Mouse (Mus musculus) lung, postnatal 14 days (tissue): ENCODE measurements around the gene Ccdc141.
A peak's percentile ranks its signal among the peaks of the same experiment; 100 is the strongest.

ENCODE experiments used
- DNase-seq: peaks from one replicate; pipeline ENCODE4 v3.0.0; 2021

Ccdc141 gene

GRCm38 (mm10) chr2:77173366-77173765, 2.9 kb upstream of the Ccdc141 start:
- DNase-seq, result no peak

DNA sequence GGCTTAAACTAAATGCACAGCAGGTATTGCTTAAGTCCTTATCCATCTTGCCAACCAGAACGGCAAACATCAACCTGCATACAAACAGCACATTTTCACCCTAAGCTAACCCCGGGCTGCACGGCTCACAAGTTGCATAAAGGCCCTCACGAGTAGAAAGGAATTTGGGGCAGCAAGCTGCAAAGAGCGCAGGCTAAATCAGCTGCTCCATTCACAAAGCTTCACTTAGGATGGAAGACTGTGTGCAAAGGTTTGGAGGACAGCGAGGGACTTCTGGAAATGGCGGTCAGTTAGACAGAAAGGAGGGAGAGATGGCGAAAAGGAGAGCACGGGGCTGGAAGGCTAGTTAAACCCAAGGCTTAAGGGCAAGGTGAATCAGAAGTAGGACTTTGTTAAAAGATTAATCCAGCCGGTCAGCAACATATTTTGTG, 1.8 kb upstream of the Ccdc141 start:
- peak; percentile 23 for DNase-seq

DNA sequence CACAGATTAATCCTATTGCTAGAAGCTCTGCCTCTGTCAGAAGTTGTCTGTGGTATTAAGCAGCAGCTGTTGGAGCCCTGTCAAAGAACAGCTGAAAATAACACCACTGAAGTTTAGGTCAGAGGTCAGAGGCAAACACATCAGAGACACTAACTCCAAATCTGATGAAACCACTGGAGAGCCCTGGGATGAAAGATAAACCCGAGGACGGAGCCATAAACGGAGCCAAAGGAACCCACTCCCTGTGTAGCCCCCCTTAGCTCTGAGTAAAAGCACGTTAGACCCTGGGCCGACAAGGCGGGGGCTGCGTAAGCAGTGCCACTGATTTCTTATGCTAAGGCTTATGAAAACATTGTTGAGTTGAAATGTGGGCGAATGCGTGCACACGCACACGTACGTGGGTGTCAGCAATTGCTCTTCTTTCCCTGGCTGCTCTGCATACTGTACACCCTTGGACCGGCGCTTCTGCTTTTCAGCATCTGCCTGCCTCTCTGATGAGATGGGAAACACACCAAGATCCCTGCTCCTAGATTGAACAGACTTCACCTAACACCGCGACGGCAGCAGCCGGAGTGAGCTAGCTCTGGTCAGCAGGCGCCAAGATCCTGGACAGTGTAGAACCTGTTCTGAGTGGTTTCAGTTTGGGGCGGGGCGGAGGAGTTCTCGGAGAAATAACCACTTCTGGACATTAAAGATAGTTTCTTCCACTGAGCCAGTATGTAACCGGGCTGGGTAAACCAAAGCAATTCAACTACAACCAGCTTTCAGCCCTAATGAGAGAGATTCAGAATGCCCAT, 1.2 kb upstream of the Ccdc141 start:
- DNase-seq, result peak; percentile 55

- peak; percentile 56 for DNase-seq
Measured at GRCm38 (mm10) chr2:77169916-77170632, 362 bp downstream of the Ccdc141 start.

- no peak for DNase-seq
Measured at GRCm38 (mm10) chr2:77169218-77169617, 1.2 kb downstream of the Ccdc141 start.

GRCm38 (mm10) chr2:77168781-77169180, 1.7 kb downstream of the Ccdc141 start:
- no peak for DNase-seq

- no peak for DNase-seq
Measured at GRCm38 (mm10) chr2:77168081-77168685, 2.3 kb downstream of the Ccdc141 start.

DNA sequence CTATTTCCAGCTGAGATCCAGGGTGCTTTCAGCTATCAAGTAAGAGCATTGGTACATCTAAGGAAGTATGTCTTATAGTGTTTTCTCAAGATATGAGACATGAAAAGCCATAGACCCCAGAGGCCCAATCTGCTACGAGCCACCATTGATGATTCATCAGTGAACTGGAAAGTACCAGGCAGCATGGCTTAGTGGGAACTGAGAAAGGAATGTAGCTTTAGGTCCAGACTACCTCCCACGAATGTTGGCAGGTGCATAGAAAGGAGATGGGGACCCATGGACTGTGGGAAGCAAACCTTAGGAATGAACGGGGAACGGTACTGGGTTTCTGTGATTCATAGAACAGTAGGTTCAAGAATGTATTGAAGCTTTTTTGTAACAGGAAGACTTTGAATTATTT, 4.1 kb downstream of the Ccdc141 start:
- no peak for DNase-seq

DNA sequence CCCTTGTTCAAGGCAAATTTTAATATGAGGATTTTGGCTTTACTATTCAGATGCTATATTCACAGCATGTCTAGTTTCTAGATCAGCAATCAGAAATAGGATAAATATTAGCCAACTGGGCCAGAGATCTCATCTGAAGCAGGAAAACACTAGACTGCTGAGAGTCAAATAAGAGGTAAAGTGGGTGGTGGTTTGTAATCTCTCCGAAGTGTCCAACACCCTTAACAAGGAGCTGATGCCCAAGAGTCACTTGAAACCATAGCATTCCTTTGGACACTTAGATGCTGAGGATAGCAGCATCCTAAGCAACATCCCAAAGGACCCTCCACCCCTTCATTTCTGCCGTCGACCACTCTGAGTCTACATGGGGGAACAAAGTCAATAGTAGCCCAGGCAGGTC, 5.8 kb downstream of the Ccdc141 start:
- DNase-seq, result no peak

GRCm38 (mm10) chr2:77163381-77163780, 7.1 kb downstream of the Ccdc141 start:
- DNase-seq, result no peak

GRCm38 (mm10) chr2:77162135-77162534, 8.3 kb downstream of the Ccdc141 start:
- no peak for DNase-seq

DNA sequence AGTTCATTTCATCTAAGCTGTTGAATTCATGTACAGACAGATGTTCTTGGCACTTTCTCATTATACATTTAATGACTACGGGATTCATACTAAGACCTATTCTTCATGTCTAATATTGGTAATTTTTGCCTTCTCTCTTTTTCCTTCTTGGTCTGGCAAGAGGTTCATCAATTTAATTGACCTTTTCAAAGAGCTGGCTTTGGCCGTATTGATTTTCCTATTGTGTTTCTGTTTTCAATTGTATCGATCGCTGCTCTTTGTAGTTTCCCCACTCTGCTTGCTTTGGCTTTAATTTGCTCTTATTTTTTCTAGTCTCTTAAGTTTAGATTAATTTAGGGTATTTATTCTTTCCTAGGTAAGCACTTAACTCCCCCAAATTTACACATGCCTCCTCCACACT, 12.9 kb downstream of the Ccdc141 start:
- no peak for DNase-seq

DNA sequence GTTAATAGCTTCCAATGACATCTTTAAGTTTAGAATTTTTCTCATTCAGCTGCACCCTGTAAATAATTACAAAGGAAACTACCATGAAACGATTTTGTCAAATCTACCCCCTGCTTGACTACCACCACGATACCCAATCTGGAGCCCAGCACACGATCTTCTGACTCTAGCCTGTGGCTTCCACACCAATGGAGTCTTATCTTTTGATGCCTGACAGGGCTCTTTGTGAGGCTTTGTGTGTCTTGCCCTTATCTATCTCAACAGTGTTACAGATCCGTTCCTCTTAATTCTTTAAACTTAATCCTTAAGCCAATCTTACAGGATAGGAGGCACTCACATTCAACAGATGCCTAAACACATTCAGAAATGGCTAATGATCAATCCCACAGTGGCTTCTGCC, 16.4 kb downstream of the Ccdc141 start:
- no peak for DNase-seq

DNA sequence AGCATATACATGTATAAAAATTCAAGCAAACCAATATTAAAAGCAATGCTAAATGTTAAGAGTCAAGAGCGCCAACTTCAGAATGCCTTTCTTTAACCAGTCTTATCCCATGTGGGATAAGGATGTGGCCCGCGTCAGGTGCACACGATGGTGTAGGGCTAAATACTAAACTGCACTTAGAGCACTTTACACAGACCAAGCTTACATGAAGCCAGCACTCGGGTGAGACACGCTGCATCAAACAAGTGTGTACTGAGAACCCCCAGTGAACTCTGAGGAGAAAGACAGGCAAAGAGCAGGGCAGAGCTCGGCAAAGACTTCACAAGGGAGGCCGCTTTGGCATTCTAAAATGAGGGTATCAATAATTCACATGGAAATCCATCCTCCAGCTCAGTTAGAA, 19.2 kb downstream of the Ccdc141 start:
- no peak for DNase-seq

DNA sequence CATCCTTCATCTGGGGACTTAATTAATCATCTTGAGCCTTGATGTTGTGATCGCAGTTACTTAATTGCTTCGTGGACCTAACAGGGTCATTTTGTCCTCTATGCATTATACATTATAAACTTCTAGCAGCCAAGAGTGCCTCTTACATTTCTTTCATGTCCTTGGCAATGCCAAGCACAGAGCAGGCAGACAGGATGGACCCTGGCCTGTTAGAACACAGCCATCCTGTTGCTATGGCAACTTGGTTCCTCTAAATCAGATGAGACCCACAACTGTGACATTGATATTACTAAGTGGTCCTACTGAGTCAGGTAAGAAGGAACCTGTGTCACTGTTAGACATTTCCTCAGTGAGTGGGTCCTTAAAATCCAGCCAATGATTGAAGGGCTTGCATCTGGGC, 20.9 kb downstream of the Ccdc141 start:
- no peak for DNase-seq

GRCm38 (mm10) chr2:77148215-77148614, 22.2 kb downstream of the Ccdc141 start:
- DNase-seq, result no peak

DNA sequence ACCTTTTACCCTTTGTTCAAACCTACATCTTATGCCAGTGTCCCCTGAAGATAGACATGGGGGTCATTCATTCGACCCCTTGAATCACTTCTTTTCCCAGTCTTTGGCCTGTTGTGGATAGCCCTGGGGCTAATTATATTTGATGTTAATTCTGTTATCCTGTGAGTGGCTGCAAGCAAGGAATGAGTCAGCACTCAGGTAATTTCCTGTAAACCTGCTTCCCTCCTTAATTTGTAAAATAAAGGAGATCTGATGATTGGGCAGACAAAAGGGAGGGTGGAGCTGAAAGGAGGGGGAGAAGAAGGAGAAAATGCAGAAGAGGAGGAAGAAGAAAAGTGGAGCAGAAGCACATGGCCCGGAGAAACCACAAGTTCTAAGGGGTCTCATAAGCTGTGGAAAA, 23.5 kb downstream of the Ccdc141 start:
- DNase-seq, result no peak

DNA sequence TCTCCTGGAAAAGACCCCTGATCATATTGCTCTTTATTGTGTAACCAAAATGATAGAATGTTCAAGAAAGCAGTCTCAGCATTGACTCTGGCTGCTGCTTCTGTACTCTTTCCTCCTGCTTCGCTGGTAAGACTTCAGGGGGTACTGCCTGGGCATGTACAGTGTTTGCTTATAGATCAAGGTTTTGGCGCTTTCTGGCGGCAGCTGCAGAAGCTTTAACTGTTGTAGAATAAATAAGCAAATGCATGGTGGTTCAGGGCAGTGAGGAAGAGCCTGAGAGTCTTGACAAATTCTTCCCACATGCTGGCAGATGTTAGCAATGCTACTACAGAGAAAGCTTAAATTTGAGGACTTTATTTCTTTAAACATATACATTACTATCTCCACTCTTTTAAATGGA, 24.1 kb downstream of the Ccdc141 start:
- DNase-seq, result no peak

DNA sequence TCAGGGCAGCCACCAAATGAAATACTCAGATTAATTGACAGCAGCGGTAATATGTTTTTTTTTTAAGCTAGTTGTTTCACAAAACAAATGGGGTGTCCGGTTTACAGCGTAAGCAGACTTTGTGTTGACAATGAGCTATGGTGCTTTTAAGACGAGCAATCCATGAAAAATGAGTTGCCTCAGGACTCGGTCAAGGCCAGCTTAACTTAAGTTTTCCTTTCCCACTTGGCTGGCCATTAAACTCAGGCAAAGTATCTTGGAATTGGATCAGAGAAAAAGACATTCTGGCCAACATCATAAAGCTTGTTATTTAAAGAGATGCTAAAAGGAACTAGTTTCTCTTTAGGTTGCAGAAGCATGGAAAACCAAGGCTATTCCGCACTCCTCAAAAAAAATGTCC, 26.9 kb downstream of the Ccdc141 start:
- no peak for DNase-seq

DNA sequence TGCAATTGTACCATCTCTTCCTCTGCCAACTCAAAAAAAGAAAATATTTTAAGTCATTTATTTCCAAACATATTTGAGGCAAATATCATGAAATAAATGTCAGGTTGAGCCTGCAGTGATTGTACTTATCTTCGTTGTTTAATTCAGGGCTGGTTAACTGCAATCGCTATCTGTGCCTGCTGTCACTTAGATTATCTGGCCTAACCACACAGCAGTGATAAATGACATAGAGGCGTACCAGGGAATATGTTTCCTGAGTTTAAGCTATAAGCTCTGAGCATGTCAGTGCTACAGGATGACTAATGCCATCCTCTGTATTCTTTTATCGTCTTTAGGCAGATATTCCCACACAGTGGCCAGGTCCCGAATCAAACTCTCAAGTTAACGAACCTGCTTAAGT, 31.6 kb downstream of the Ccdc141 start:
- no peak for DNase-seq

- DNase-seq, result no peak
Measured at GRCm38 (mm10) chr2:77134906-77135305, 35.5 kb downstream of the Ccdc141 start.

DNA sequence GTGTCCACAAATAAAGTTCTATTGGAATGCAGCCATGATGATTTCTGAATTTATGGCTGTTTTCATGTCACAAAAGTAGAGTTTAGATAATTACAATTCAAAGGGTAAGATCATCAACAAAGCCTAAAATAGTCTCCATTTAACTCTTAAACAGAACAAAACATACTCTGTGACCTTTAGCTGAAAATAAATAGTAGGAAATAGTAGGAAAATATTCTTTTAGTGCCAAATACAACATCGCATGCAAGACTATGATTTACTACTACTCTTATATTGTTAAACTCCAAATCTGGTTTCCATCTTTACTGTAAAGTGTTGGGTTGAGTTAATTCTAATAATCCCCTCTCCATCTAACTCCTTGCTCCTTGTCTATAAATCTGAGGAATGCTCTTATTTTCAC, 37.0 kb downstream of the Ccdc141 start:
- DNase-seq, result no peak

DNA sequence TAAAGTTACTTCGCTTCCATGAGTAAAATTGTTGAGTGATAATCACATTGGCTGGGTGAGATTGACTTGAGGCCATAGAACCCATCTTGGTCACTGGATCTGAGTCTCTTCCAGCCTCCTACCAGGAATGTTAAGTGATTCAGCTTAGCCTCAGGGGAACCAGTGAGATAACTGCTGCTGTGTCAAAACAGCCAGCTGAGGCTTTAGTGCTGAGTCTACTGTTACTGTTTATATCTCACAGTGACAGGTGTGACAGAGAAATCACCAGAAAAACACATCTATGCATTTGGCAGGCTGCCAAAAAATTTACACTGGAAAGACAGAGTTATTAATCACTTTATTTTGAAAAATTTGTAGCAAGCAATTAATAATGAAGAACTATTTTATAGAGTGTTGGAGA, 43.5 kb downstream of the Ccdc141 start:
- no peak for DNase-seq

DNA sequence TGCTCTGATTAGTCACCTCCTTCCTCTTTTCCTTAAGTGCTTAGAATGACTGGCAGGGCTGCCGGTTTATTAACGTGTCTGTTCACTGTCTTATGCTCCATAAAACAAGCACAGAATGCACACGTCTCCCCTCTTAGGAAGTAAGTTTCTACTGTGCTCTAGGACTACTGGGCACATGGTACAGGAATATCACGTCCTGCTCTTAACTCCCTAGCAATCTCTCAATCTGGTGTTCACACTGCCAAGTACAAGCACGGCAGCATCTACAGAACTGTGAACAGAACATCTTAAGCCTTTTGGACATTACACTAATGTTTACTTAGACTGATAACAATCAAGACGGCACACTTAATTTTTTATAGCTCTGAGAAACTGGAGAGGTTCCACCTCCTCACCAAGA, 52.3 kb downstream of the Ccdc141 start:
- no peak for DNase-seq
